Mouse (Mus musculus): ENCODE measurements around the gene Aipl1.

- TF ChIP-seq ZC3H11A (IDR thresholded peaks at IDR 0.05; ENCODE audit: borderline replicate concordance, low read depth, low read length) (no peak), MAFK (IDR thresholded peaks at IDR 0.05; ENCODE audit: insufficient read depth, low read depth, low read length) (no peak), ZNF384 (IDR thresholded peaks at IDR 0.05; ENCODE audit: low read depth, low read length) (no peak), HCFC1 (IDR thresholded peaks at IDR 0.05; ENCODE audit: borderline replicate concordance, insufficient read depth, low read length) (no peak)
These were observed 49.9 kb downstream of the Aipl1 start for GRCm38 (mm10) chr11:71987159-71988150.

Measured in ES-E14 (cell line).